Mouse (Mus musculus) heart, adult 18-20 months (tissue): ENCODE data around the gene Gm12184. TPM values are rescaled to one million over a fixed set of nuclear protein-coding genes. Genes with fewer than 3 reads are reported as not detected.

ENCODE experiments used
- total RNA-seq, 2 experiments: library from RNA; stranded (reverse); gene quantifications; 2 replicates each; pipeline ENCODE4 v1.2.3; 2021

Gm12184 gene
- total RNA-seq, 2 experiments from 2014 or later, result 2.4 to 2.8 TPM

Other genes starting within 250 kb of the Gm12184 start
- gene Rack1, start 26.3 kb downstream of the Gm12184 start, total RNA-seq, result 100 to 1,000 TPM; 394 to 434 TPM
- gene Trim41, start 9.3 kb downstream of the Gm12184 start, total RNA-seq, result 10 to 100 TPM; 18.9 to 20.0 TPM
- 10 to 100 TPM; 13.2 to 13.7 TPM for gene Trim7, start 515 bp downstream of the Gm12184 start, total RNA-seq
- 10 to 100 TPM; 13.2 to 18.6 TPM for gene Irgm1, start 45.0 kb upstream of the Gm12184 start, total RNA-seq
- 1 to 10 TPM; 2.5 to 3.5 TPM for gene Gm5431, start 75.6 kb upstream of the Gm12184 start, total RNA-seq
- 1 to 10 TPM; 2.6 to 5.6 TPM for gene Psme2b, start 119.5 kb upstream of the Gm12184 start, total RNA-seq
- under 1 TPM in 1 of 2 experiments, not detected in 1; 0.17 TPM for gene Olfr56, start 152.2 kb upstream of the Gm12184 start, total RNA-seq
- 1 to 10 TPM; 4.2 to 4.8 TPM for gene 9930111J21Rik1, start 152.7 kb upstream of the Gm12184 start, total RNA-seq
- gene Gm12185, start 165.6 kb upstream of the Gm12184 start, total RNA-seq, result 1 to 10 TPM; 2.5 to 6.5 TPM
- gene Tgtp1, start 167.5 kb upstream of the Gm12184 start, total RNA-seq, result 10 to 100 TPM in 1 of 2 experiments, 1 to 10 TPM in 1; 4.8 to 28.1 TPM
- 1 to 10 TPM; 6.2 to 7.6 TPM for gene 9930111J21Rik2, start 224.6 kb upstream of the Gm12184 start, total RNA-seq
- gene Tgtp2, start 237.6 kb upstream of the Gm12184 start, total RNA-seq, result 10 to 100 TPM in 1 of 2 experiments, 1 to 10 TPM in 1; 2.1 to 25.0 TPM
- 1 to 10 TPM; 3.4 to 5.6 TPM for gene Ifi47, start 249.9 kb upstream of the Gm12184 start, total RNA-seq